Mouse (Mus musculus): ENCODE data around the gene Fgd2.

Gene Fgd2

GRCm38 (mm10) chr17:29396821-29397242 is 36.1 kb downstream of the Fgd2 start:
- peak; percentile 89 for DNase-seq (ENCODE audit: low read depth, low spot score)

- DNase-seq (ENCODE audit: low read depth, low spot score): peak; percentile 76
These were observed 37.0 kb downstream of the Fgd2 start for GRCm38 (mm10) chr17:29397480-29398433.

- no peak for DNase-seq (ENCODE audit: low read depth, low spot score)
These were observed 37.8 kb downstream of the Fgd2 start for GRCm38 (mm10) chr17:29398434-29399026.

- DNase-seq (ENCODE audit: low read depth, low spot score): no peak
These were observed 38.7 kb downstream of the Fgd2 start for GRCm38 (mm10) chr17:29399241-29399910.

GRCm38 (mm10) chr17:29400044-29400443 is 39.3 kb downstream of the Fgd2 start:
- no peak for DNase-seq (ENCODE audit: low read depth, low spot score)

- no peak for DNase-seq (ENCODE audit: low read depth, low spot score)
These were observed 41.1 kb downstream of the Fgd2 start for GRCm38 (mm10) chr17:29401741-29402268.

GRCm38 (mm10) chr17:29403179-29403578 is 42.5 kb downstream of the Fgd2 start:
- DNase-seq (ENCODE audit: low read depth, low spot score): no peak

GRCm38 (mm10) chr17:29405501-29405900 is 44.8 kb downstream of the Fgd2 start:
- DNase-seq (ENCODE audit: low read depth, low spot score): no peak

GRCm38 (mm10) chr17:29406077-29406476 is 45.4 kb downstream of the Fgd2 start:
- no peak for DNase-seq (ENCODE audit: low read depth, low spot score)

GRCm38 (mm10) chr17:29407405-29407804 is 46.7 kb downstream of the Fgd2 start:
- no peak for DNase-seq (ENCODE audit: low read depth, low spot score)

GRCm38 (mm10) chr17:29408364-29408763 is 47.6 kb downstream of the Fgd2 start:
- no peak for DNase-seq (ENCODE audit: low read depth, low spot score)

- peak; percentile 70 for DNase-seq (ENCODE audit: low read depth, low spot score)
These were observed 49.2 kb downstream of the Fgd2 start for GRCm38 (mm10) chr17:29409800-29410343.

- DNase-seq (ENCODE audit: low read depth, low spot score): no peak
These were observed 51.2 kb downstream of the Fgd2 start for GRCm38 (mm10) chr17:29411821-29412425.

- no peak for DNase-seq (ENCODE audit: low read depth, low spot score)
These were observed 53.9 kb downstream of the Fgd2 start for GRCm38 (mm10) chr17:29414566-29414965.

- peak; percentile 76 for DNase-seq (ENCODE audit: low read depth, low spot score)
These were observed 55.3 kb downstream of the Fgd2 start for GRCm38 (mm10) chr17:29415761-29416662.

- no peak for DNase-seq (ENCODE audit: low read depth, low spot score)
These were observed 56.0 kb downstream of the Fgd2 start for GRCm38 (mm10) chr17:29416757-29417156.

GRCm38 (mm10) chr17:29418758-29419380 is 58.2 kb downstream of the Fgd2 start:
- DNase-seq (ENCODE audit: low read depth, low spot score): no peak

GRCm38 (mm10) chr17:29419976-29420739 is 59.4 kb downstream of the Fgd2 start:
- DNase-seq (ENCODE audit: low read depth, low spot score): no peak

GRCm38 (mm10) chr17:29421319-29421718 is 60.6 kb downstream of the Fgd2 start:
- DNase-seq (ENCODE audit: low read depth, low spot score): no peak

Measured in skeletal muscle tissue, adult 2 months (tissue).